Mouse (Mus musculus) heart, postnatal 0 days (tissue): ENCODE measurements around the gene Sco2.

ENCODE experiments used
- CTCF ChIP-seq: IDR thresholded peaks from 2 replicates; pipeline ENCODE4 v1.5.1; 2016; ENCODE audit warnings: antibody characterized with exemption, control low read depth, low read depth
- EP300 ChIP-seq: IDR thresholded peaks from 2 replicates; pipeline ENCODE4 v1.6.1; 2016; ENCODE audit warnings: antibody characterized with exemption, low read depth

GRCm38 (mm10) chr15:89355241-89356187, 18.1 kb downstream of the Sco2 start, which contains the start of the genes Lmf2 and Ncaph2:
- no peak for TF ChIP-seq CTCF
- TF ChIP-seq EP300, result 0 out of 2 replicates have a peak, but pooled peaks have one; percentile 5
